Mouse (Mus musculus) limb, embryonic 11.5 days (tissue): ENCODE measurements around the gene Gm21188. TPM values are rescaled to one million over a fixed set of nuclear protein-coding genes. Genes with fewer than 3 reads are reported as not detected.
"Not testable (repeated sequence)": the region's sequence is repeated elsewhere in the genome, so short reads cannot be mapped to it uniquely, and the experiment has no call there.

Experiments used
- ATAC-seq: fragments of 200-750 bp; cut with Nextera tagmentation; 2 replicates; pipeline ENCODE4 v1.8.0; 2017; ENCODE audit warnings: low read depth; ENCODE audit not compliant: insufficient number of reproducible peaks, low FRiP score, low TSS enrichment
- DNase-seq: peaks from one replicate; pipeline ENCODE4 v3.0.0-alpha.2; 2015; ENCODE audit warnings: low spot score
- H3K27ac ChIP-seq: fragments of 300-500 bp; sonication (generic); replicated peaks from 2 replicates; pipeline ENCODE4 v1.5.1; 2014; ENCODE audit warnings: low read depth, mild to moderate bottlenecking, low read length
- H3K27me3 ChIP-seq: fragments of 300-500 bp; sonication (generic); 2 replicates; pipeline ENCODE4 v1.6.1; 2014; ENCODE audit warnings: mild to moderate bottlenecking, low read length, mixed read lengths; ENCODE audit not compliant: control insufficient read depth, insufficient read depth
- H3K36me3 ChIP-seq: fragments of 300-500 bp; sonication (generic); 2 replicates; pipeline ENCODE4 v1.6.1; 2014; ENCODE audit warnings: mild to moderate bottlenecking, low read length, moderate library complexity, mixed read lengths; ENCODE audit not compliant: control insufficient read depth, insufficient read depth
- H3K4me1 ChIP-seq: fragments of 300-500 bp; sonication (generic); 2 replicates; pipeline ENCODE4 v1.6.1; 2014; ENCODE audit warnings: low read length, mixed read lengths; ENCODE audit not compliant: control insufficient read depth, insufficient read depth
- H3K4me2 ChIP-seq: fragments of 300-500 bp; sonication (generic); 2 replicates; pipeline ENCODE4 v1.6.1; 2014; ENCODE audit warnings: low read depth, mild to moderate bottlenecking, moderate library complexity; ENCODE audit not compliant: severe bottlenecking
- H3K4me3 ChIP-seq: fragments of 300-500 bp; sonication (generic); 2 replicates; pipeline ENCODE4 v1.5.1; 2014; ENCODE audit warnings: low read depth, low read length
- H3K9ac ChIP-seq: fragments of 300-500 bp; sonication (generic); 2 replicates; pipeline ENCODE4 v1.6.1; 2014; ENCODE audit warnings: mild to moderate bottlenecking, low read length
- H3K9me3 ChIP-seq: fragments of 300-500 bp; sonication (generic); 2 replicates; pipeline ENCODE4 v1.6.1; 2016; ENCODE audit warnings: low read length; ENCODE audit not compliant: control insufficient read depth
- WGBS: fragments of 180-500 bp; shearing (Covaris S2); extraction: QIAGEN DNeasy Blood & Tissue Kit; methylation state at CpG from one replicate; pipeline ENCODE4 v1.1.7; 2014; 5-methylcytosine and 5-hydroxymethylcytosine counted together
- polyA plus RNA-seq: library from polyadenylated mRNA; unstranded; fragments of >200 nt; fragmentation: Nextera tagmentation; extraction: Ambion mirVana; gene quantifications from 2 replicates; pipeline ENCODE4 v1.2.1, GENCODE M21; 2014

Gene Gm21188
- polyA plus RNA-seq, 1 experiment from 2014 or later: not detected

DNA sequence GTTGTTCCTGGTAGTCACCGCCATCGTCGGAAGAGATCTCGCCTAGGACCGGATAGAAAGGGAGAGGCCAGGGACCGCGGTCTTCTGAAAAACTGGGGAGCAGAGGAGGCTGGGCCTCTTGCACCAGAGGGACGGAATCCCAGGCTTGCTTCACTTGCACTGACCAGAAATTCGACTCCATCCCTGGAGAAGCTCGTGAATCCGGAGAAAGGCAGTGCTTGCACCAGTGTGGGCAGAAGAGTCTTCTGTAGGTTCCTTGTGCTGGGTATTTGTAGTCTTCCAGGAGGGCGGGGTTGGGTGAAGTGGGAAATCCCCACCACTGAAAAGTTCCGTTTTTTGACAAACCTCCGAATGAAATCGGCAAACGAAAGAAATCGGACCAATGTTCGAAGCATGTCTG, 16.8 kb downstream of the Gm21188 start:
- not testable (repeated sequence) for ATAC-seq, H3K4me1 ChIP-seq, H3K4me3 ChIP-seq, DNase-seq, H3K27me3 ChIP-seq, H3K36me3 ChIP-seq, H3K9me3 ChIP-seq, H3K27ac ChIP-seq, H3K9ac ChIP-seq, H3K4me2 ChIP-seq
- 0% methylated on average over 7 of the region's 18 CpGs for WGBS

DNA sequence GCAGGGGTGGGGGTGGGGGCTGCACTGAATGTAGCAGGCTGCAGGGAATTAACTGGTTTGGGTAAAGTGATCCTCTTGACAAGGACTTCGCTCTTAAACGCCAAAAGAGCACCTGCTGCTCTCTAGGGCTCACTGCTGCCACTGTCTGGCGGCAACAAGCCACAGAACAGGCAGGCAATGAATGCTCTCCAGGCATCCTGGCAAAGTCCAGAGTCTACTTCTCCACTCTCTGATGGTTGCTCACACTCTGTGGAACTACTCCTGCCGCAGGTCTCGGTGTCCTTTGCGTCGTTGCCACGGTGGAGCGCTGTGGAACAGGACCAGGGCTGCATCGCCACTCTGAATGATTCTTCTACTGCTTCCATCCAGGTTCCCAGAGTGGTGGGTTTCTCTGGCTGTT, 17.4 kb downstream of the Gm21188 start:
- ATAC-seq, H3K36me3 ChIP-seq, H3K4me3 ChIP-seq, H3K4me1 ChIP-seq, H3K27me3 ChIP-seq, H3K9me3 ChIP-seq, H3K27ac ChIP-seq, H3K4me2 ChIP-seq, DNase-seq, H3K9ac ChIP-seq: not testable (repeated sequence)
- 0% methylated on average over 3 of the region's 10 CpGs for WGBS

DNA sequence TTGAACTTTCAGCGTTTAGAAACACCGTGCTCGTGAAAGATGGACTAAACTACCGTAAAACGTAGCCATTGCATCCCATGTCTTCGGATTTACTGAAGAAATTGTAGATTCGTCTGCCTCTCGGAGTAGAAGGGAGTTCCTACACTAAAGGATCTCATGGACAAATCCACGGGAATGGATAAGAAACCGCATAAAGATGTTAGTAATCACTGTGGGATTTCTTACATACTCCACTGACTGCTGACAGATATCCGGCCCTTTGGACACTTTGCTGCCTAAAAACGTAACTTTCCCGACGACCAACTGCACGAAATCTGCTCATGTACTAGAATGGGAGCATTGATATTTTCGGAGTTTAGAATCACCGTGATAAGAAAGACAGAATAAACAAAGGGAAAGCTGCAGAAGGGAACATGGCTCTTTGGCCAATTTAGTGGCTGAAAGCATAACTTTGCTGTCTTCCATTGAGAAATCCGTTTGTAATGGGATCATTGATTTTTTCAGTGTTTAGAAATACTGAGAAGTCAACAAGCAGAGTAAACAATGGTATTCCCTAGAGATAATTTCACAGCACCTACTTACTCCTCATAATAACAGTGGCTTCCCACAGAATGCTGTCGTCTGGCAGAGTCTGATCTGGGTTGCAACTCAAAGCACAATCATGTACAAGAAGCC, 18.3 kb downstream of the Gm21188 start:
- not testable (repeated sequence) for H3K4me3 ChIP-seq, H3K27me3 ChIP-seq, H3K36me3 ChIP-seq, H3K4me2 ChIP-seq, H3K4me1 ChIP-seq, H3K9ac ChIP-seq, H3K27ac ChIP-seq, H3K9me3 ChIP-seq, ATAC-seq
- DNase-seq: peak; percentile 22
- 4% methylated on average over 16 of the region's 19 CpGs for WGBS

DNA sequence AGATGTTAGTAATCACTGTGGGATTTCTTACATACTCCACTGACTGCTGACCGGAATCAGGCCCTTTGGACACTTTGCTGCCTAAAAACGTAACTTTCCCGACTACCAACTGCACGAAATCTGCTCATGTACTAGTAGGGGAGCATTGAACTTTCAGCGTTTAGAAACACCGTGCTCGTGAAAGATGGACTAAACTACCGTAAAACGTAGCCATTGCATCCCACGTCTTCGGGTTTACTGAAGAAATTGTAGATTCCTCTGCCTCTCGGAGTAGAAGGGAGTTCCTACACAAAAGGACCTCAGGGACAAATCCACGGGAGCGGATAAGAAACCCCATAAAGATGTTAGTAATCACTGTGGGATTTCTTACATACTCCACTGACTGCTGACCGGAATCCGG, 20.3 kb downstream of the Gm21188 start:
- not testable (repeated sequence) for H3K4me2 ChIP-seq
- 2% methylated on average over 11 of the region's 16 CpGs for WGBS

DNA sequence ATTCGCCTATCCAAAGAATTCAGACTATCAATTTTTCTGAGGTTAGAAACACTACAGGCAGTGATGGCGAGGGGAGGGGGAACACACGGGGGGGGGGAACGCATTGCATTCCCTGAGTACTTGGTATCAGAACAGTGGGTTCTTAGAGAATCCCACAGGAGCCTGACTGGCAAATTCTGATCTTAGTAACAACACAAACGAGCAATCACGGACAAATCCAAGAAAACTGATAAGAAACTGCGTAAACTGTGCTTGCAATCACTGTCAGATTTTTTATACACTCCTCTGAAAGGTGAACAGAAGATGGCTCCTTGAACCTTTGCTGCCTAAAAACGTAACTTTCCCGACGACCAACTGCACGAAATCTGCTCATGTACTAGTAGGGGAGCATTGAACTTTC, 24.6 kb downstream of the Gm21188 start:
- DNase-seq: peak; percentile 22
- not testable (repeated sequence) for H3K4me1 ChIP-seq, H3K9me3 ChIP-seq, H3K4me2 ChIP-seq, H3K9ac ChIP-seq, H3K4me3 ChIP-seq, H3K27me3 ChIP-seq, H3K36me3 ChIP-seq, ATAC-seq, H3K27ac ChIP-seq
- WGBS: 1% methylated on average over 11 of the region's 11 CpGs

More for the DNA sequence above, 20.3 kb downstream of the Gm21188 start:
- not testable (repeated sequence) for H3K27me3 ChIP-seq, H3K9ac ChIP-seq, H3K4me3 ChIP-seq, H3K9me3 ChIP-seq, H3K4me1 ChIP-seq, ATAC-seq, H3K36me3 ChIP-seq, H3K27ac ChIP-seq, DNase-seq

DNA sequence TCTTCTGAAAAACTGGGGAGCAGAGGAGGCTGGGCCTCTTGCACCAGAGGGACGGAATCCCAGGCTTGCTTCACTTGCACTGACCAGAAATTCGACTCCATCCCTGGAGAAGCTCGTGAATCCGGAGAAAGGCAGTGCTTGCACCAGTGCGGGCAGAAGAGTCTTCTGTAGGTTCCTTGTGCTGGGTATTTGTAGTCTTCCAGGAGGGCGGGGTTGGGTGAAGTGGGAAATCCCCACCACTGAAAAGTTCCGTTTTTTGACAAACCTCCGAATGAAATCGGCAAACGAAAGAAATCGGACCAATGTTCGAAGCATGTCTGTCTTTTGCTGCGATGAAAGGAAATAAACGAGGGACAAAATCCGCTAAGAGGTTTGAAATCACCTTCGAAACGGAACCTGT, 25.1 kb downstream of the Gm21188 start, which contains the start of gene Gm36079:
Gene Gm36079, minus strand, starts transcription at position 101 of the 400 bp plus-strand sequence.
- not testable (repeated sequence) for H3K4me3 ChIP-seq, DNase-seq, H3K27ac ChIP-seq, H3K36me3 ChIP-seq, ATAC-seq, H3K9ac ChIP-seq, H3K4me1 ChIP-seq, H3K9me3 ChIP-seq, H3K27me3 ChIP-seq, H3K4me2 ChIP-seq
- 0% methylated on average over 3 of the region's 17 CpGs for WGBS

DNA sequence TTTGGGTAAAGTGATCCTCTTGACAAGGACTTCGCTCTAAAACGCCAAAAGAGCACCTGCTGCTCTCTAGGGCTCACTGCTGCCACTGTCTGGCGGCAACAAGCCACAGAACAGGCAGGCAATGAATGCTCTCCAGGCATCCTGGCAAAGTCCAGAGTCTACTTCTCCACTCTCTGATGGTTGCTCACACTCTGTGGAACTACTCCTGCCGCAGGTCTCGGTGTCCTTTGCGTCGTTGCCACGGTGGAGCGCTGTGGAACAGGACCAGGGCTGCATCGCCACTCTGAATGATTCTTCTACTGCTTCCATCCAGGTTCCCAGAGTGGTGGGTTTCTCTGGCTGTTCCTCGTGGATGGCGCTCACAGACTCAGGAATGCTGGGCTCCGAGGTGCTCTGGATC, 25.6 kb downstream of the Gm21188 start:
- not testable (repeated sequence) for H3K4me1 ChIP-seq, H3K9ac ChIP-seq, H3K9me3 ChIP-seq, H3K4me2 ChIP-seq, H3K27me3 ChIP-seq, H3K4me3 ChIP-seq, H3K36me3 ChIP-seq, H3K27ac ChIP-seq, DNase-seq
- 0 out of 2 replicates have a peak, but pooled peaks have one; percentile 31 for ATAC-seq
- 0% methylated on average over 3 of the region's 13 CpGs for WGBS

DNA sequence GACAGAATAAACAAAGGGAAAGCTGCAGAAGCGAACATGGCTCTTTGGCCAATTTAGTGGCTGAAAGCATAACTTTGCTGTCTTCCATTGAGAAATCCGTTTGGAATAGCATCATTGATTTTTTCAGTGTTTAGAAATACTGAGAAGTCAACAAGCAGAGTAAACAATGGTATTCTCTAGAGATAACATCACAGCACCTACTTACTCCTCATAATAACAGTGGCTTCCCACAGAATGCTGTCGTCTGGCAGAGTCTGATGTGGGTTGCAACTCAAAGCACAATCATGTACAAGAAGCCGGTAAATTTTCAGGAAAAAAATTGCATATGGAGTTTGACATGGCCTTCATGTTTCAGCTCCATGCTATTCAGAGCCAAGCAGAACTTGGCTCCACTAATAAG, 26.4 kb downstream of the Gm21188 start:
- peak; percentile 19 for DNase-seq
- not testable (repeated sequence) for H3K9me3 ChIP-seq

DNA sequence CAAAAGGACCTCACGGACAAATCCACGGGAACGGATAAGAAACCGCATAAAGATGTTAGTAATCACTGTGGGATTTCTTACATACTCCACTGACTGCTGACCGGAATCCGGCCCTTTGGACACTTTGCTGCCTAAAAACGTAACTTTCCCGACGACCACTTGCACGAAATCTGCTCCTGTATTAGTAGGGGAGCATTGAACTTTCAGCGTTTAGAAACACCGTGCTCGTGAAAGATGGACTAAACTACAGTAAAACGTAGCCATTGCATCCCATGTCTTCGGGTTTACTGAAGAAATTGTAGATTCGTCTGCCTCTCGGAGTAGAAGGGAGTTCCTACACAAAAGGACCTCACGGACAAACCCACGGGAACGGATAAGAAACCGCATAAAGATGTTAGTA, 27.0 kb downstream of the Gm21188 start:
- H3K4me3 ChIP-seq, ATAC-seq, H3K27ac ChIP-seq, H3K4me1 ChIP-seq, H3K4me2 ChIP-seq, H3K36me3 ChIP-seq, H3K9ac ChIP-seq, H3K9me3 ChIP-seq, H3K27me3 ChIP-seq: not testable (repeated sequence)
- peak; percentile 21 for DNase-seq
- 3% methylated on average over 18 of the region's 21 CpGs for WGBS

More for the DNA sequence above, 26.4 kb downstream of the Gm21188 start:
- not testable (repeated sequence) for H3K9ac ChIP-seq, H3K4me3 ChIP-seq, H3K36me3 ChIP-seq, H3K4me1 ChIP-seq, H3K27me3 ChIP-seq, H3K27ac ChIP-seq, ATAC-seq, H3K4me2 ChIP-seq
- WGBS: 6% methylated on average over 4 of the region's 4 CpGs
